Mouse (Mus musculus) C2C12 (cell line): ENCODE data around the gene Asic2.

Experiments used
- CEBPB ChIP-seq: IDR thresholded peaks from one replicate; pipeline ENCODE4 v1.6.1; 2011; ENCODE audit warnings: low read depth, mild to moderate bottlenecking, control low read depth, moderate library complexity
- CTCF ChIP-seq: IDR thresholded peaks from one replicate; pipeline ENCODE4 v1.5.1; 2011; ENCODE audit not compliant: control insufficient read depth, insufficient read depth, insufficient read length
- USF1 ChIP-seq: IDR thresholded peaks from one replicate; pipeline ENCODE4 v1.6.1; 2011; ENCODE audit warnings: low read depth, mild to moderate bottlenecking, control low read depth, moderate library complexity

DNA sequence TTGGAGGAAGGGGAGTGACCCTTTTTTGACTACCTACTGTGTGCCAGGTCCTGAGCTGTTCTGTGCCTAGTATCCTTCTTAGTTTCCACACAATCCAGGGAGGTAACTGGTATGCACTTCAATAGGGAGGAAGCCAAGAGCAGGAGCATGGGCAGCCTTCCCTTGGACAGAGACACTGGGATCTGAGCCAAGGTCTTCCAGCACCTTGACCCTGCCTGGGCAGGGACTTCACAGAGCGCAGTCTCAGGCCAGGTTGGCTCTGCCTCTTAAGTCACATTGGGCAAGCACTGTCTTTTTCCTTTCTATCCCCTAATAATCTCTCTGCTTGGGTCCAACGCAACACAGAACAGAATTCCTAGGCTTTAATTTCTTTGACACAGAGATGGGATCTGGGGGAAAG is 904.3 kb downstream of the Asic2 start:
- TF ChIP-seq CTCF (no peak), CEBPB (no peak), USF1 (no peak)
